Mouse (Mus musculus) c-Kit-positive CD71-positive TER-119-negative erythroid progenitor cells, embryonic 14.5 days (primary cell): ENCODE data around the gene 4933430I17Rik.
A peak's percentile ranks its signal among the peaks of the same experiment; 100 is the strongest.
"Not testable (repeated sequence)": the region's sequence is repeated elsewhere in the genome, so short reads cannot be mapped to it uniquely, and the experiment has no call there.

ENCODE experiments used
- DNase-seq: peaks from one replicate; pipeline ENCODE4 v3.0.0-alpha.2; 2013; ENCODE audit warnings: low read depth

Gene 4933430I17Rik

DNA sequence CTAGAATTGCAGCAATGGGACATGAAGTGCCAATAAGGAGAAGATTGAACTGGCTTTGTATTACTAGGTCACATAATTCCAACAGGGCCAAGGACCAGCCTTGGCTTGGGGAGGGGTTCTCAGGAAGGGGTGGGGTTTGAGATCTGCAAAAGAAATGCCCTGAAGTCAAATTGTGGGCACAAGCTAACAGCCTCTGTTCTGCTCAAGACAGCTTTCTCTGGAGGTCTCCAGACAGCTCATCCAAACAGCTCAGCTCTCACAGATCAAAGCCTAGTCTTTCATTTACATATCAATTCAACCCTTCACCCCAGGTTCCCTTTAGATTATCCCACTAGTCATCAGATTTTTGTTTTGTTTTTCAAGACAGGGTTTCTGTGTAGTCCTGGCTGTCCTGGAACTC is 19.6 kb downstream of the 4933430I17Rik start:
- DNase-seq: no peak

DNA sequence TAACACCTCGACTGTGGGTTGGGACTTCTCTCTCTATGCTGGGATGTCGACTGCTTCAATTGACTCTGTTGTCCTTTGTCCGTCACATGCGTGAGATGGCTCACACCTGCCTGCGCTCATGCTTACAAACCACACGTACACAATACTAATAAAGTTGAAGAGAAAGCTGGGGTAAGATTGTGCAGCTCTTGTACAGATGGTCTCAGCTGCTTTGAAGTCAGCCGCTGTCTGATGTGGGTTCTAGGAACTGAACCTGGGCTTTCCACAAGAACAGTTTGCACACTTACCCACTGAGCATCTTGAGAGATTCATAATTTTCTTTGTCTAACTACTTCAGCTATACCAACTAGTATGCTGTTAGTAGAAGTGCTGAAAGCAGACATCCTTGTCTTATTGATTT is 26.8 kb downstream of the 4933430I17Rik start:
- no peak for DNase-seq

DNA sequence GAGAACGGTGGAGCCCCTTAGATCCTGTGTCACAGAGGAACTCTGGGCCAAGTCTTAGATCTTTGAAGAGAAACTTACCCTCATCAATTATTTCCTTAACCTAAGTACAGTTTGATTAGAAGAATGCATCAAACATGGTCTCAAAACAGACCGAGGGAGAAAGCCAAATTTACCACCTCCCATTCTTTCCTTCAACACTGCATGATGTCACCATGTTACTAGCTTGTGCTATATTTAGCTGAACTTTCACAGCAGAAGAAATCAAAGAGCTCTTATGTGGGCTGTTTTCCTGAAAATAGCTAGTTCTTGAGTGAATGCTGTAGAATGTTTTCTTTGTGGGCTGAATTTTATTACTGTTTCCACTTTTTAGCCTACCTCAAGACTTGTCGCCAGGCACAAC is 32.3 kb downstream of the 4933430I17Rik start:
- DNase-seq: no peak

DNA sequence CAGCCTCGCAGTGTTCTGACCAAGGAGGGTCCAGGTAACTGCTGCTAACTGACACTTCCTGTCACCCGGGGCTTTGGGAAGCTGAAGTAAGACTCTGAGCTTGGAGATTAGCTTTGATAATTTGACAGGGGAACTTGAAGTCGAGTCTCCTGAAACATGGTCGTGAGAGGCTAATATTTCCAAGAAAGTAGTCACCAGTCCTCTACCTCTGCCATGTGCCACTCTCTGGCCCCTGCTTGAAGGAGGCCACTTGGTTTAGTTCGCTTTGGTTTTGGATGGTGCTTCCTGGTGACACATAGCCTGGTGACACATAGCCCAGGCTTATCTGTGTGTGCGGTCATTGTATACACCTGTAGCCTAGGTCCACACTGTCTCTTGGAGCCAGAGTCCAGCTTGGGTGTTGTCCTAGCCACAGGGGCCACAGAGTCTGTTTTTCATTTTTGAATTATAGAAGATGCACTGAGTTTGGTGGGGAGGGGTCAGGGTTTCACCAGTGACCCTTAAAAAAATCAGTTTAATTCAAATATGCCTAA is 34.7 kb downstream of the 4933430I17Rik start, which contains the start of gene Rgs3:
TSS of gene Rgs3 (plus strand) at position 51 of the 533 bp plus-strand sequence.
- no peak for DNase-seq

DNA sequence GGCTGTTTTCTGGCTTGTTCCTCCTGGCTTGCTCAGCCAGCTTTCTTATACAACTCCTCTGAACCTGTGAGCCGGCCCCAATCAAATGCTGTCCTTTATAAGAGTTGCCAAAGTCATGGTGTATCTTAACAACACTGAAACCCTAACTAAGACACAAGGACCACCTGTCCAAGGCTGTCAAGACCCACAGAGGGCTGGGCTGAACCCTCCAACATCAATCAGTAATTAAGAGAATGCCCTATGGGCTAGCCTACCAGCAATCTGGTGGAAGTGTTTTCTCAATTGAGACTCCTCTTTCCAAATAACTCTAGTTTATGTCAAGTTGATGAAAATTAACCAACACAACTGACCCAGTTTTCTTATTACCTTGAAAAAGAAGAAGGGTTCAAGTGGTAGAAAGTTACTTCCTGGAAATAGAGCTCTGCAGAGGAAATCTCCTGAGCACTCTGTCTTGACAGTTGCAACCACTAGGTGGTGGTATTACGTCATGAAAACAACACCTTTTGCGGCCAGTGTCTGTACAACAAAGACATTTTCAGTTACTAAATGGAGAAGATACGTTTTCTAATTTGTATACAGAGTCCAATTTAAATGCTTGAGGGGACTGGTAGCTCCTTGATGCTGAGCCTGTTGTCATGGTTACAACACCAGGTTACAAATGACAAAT is 35.9 kb downstream of the 4933430I17Rik start:
- peak; percentile 64 for DNase-seq

DNA sequence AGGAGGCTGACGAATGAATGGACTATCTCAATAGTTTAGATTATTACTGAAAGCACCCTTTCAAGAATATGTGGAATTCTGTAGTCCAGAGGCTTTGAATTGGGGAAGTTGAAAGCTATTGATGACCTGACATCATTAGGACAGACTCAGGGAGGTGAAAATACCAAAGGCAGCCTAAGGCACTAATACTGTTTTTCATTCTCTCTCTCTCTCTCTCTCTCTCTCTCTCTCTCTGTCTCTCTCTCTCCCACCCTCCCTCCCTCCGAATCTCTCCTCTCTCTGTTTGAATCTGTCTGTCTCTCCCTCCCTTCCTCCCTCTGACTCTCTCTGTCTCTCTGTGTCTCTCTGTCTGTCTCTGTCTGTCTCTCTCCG is 36.4 kb downstream of the 4933430I17Rik start:
- no peak for DNase-seq

DNA sequence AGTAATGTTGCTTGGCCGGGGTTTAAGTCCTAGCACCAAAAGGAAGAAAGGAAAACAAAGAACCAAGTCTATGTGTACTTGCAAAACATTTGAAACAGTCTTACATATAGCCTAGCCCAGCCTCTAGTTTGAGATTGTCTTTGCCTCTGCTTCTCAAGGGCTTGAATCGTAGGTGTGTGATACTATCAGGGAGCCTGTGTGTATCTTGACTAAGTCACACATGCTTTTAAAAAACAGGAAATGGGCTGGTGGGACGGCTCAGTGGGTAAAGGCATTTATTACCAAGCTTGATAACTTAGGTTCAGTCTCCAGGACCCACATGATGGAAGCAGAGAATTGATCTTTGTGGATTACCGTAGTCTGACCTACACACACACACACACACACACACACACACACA is 36.8 kb downstream of the 4933430I17Rik start:
- DNase-seq: no peak

DNA sequence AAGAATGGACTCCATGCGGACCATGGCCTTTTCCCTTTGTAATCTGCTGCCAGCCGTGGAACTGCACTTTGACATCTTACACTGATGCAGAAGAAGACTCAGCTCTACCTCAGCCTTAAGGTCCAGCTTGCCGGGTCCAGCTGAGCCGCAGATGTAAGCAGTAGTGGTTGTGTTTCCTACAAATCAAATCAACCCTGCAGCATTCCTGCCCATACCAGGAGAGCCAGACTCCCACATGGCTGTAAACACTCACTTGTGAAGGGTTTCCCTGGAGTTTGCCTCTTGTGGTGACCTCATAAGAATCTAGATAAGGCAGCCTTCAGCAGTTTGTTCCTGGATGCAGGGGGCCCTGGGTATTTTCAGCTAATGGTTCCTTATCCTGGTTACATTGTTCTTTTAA is 41.4 kb downstream of the 4933430I17Rik start:
- no peak for DNase-seq

DNA sequence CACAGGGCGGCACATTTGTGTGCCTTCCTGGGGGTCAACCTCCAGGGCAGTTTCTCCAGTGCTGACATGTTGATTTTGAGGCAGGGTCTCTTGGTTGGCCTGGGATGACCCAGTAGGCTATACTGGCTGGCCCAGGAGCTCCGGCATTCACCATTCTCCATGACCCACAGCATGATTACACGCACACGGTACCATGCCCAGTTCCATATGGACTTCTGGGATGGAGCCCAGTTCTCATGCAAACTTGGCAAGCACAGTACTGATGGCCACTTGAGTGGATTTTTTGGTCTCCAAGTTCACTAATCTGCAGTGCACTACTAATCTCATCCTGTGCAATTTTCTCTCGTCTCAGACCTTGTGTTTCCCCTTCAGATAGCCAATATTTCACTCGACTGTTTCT is 42.5 kb downstream of the 4933430I17Rik start:
- no peak for DNase-seq

DNA sequence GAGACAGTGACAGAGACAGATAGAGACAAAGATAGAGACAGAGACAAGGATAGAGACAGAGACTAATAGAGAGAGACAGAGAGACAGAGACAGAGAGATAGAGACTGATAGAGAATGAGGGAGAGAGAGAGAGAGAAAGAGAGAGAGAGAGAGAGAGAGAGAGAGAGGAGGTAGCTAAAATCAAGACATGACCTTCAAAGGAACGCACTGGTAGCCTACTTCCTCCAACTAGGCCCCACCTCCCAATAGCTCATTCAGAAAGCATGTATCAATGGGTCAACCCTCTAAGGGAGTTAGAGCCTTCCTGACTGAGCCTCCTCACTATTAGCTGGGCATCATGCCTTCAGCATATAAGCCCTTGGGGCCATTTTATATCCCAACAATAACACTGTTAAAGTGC is 43.2 kb downstream of the 4933430I17Rik start:
- DNase-seq: no peak

DNA sequence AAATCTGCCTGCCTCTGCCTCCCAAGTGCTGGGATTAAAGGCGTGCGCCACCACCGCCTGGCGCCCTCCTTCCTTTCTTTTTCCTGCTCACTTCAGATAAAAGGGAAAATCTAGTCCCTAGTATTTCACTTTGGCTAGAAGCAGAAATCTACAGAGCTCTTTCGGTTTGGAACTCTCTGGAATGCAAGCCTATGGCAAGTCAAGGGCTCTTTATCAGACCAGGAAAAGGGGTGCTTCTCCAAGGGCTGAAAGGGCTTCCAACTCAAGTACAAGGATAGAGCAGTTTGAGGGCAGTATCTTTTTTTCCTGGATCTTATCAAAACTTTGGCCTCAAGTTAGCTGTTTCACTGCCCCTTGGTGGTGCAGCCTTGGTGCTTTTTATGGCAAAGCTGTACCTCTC is 44.4 kb downstream of the 4933430I17Rik start:
- no peak for DNase-seq

DNA sequence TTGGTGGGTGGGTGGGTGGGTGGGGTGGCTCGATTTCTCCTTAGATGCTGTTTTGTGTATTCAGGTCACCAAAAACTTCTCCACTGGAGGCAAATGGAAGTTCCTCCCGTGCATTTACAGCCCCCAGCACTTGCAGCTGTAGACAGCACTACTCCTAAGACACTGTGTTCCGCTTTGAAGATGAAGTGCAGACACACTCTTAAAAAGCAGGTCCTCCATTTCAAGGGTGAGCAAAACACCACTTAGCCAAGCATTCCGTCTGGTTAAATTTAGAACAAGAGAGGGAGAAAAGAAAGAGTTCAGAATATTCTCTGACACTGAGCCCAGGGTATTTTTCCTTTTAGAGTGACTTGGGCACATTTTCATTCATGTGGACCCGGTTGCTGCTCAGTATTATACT is 44.9 kb downstream of the 4933430I17Rik start:
- no peak for DNase-seq

DNA sequence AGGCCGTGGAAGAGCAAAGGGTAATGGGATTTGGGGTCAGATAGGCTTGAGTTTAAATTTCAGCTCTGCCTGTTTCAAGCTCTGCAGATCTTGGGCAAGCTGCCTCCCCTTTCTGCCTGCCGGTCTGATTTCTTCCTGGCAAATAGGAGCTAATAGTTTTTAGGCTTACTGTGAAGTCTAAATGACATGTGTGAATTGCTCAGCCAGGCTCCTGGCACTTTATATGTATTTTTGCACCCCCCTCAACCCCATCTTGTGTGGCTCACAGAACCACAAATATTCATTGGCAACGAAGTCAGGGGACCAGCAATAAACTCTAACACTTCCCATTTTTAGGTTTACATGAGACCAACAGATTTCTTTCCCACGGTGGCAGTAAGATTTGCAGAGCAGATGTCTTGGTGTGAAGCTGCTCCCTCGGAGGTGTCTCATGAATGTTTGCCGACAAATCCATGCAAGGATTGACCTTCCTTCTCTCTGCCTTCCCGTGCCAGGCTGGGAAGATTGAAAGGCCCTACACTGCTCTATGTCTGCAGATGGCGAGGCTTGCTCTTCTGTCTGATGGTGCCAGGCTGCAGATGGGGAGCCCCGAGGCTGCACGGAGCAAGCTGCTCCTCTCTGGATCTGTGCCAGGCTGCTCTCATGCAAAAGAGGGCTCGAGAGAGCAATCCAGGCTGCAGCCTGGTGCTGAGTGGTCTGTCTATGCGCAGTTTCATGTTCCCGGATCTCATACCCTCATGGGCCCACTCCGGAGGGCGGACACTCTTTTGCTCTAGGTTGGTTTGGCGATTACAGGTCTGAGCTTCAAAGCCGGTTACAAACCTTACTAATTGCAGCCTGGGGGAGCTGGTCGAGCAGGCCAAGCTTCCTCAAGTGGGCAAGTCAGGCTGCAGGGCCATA is 57.4 kb downstream of the 4933430I17Rik start:
- DNase-seq: no peak

DNA sequence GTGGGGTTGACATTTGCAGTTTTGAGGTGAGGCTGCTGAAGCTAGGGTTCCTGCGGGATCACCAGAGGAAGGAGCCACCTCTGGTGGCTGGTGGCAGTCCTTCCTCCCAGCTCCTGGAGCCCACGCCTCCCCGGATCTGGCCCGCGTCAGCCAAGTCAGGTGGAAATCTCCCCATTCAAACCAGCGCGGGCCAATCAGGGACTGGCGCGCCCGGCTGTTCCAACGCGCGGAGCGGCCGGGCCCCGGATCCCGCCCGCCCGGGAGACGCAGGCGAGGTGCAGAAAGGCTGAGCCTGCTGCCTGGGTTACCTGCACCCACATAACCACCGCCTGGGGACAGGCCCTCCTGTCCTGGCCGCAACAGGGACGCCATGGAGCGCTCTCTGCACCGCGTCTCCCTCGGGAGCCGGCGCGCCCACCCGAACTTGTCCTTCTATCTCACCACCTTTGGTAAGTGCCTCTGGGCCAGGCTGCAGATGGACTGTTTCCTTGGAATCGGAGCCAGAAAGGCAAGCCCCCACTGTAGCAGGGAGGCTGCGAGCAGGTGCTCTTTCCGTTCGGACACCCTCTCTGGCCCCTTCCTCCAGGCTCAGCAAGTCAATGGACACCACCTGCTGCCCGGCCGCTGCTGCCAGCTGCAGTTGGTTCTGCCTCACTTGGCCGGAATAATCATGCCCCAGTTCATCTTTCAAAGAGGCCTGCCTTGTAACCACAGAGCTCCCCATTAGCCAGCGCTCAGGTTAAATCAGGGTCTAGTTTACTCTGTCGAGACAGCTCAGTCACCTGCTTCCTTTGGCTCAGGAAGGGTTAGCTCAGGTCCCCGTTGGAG is 58.3 kb downstream of the 4933430I17Rik start:
- DNase-seq: no peak

DNA sequence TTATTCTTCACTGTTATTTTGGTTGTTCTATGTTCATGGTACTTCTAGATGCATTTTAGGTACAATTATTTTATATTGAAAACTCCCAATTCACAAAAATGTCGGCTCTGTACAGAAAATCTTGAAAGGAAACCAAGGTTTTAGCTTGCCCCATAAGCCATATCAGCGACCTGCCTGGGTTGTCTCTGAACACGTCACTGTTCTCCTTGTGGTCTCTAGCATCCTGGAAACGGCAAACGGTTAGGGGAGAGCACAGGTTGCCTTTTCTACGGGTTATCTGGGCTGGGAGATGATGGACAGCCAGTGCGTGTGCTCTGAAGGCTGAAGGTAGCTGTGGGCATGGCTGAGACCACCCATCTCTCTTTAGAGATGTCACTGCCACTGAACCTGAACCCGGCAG is 61.9 kb downstream of the 4933430I17Rik start:
- DNase-seq: no peak

DNA sequence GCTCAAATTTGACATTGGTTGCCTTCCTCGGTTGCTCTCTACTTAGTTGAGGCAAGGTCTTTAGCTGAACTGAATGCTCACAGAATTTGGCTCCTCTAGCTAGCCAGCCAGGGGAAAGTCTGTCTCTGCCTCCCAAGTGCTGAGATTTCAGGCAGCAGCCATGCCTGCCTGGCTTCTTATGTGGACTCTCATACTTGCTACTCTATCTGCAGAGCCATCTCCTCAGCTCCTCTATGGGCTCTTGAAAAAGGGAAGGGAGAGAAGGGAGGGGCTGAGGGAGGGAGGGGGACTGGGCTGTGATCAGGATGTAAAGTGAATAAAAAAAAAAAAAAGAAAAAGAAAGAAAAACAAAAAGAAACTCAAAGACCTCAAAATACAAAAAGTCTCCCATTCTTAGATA is 65.7 kb downstream of the 4933430I17Rik start:
- no peak for DNase-seq

DNA sequence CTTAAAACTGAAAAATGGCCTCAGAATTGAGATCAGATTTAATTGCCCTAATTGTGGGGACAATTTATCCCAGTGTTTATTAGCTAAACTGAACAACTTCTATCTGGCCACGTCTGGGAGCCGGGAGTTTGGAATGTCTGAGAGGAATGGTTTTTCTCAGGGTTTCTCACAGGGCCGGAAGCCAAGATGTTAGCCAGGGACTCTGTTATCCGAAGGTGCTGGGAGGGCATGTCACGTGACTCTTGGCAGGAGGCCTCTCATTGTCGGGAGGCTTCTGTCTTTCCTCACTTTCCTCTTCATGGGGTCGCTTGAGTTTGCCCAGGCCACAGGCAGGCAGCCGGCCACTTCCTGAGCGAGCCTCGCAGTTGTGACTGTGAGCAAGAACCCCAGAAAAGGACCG is 66.2 kb downstream of the 4933430I17Rik start:
- no peak for DNase-seq

DNA sequence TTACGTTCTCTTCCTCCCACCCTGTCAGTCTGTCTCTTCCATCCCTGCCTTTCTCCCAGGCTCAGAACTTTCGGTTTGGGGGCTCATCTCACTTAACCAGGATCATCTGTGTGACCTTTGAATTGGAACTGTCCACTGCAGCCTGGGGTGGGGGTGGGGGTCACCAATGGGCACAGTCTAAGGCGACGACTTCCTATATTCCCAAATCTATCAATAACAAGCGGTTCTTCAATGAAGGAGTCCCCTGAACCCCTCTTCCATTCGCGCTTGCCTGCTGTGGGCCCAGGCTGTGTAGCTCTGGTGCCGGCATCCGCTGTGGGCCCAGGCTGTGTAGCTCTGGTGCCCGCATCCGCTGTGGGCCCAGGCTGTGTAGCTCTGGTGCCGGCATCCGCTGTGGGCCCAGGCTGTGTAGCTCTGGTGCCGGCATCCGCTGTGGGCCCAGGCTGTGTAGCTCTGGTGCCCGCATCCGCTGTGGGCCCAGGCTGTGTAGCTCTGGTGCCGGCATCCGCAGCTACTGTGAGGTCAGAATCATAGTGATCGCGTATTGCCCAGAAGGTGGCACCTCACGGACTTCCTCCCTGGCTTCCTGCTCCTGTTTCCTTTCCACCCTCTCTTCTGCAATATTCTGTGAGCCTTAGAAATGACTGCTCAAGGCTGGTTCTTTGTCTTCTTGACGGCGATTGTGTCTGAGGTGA is 68.5 kb downstream of the 4933430I17Rik start:
- DNase-seq: not testable (repeated sequence)

DNA sequence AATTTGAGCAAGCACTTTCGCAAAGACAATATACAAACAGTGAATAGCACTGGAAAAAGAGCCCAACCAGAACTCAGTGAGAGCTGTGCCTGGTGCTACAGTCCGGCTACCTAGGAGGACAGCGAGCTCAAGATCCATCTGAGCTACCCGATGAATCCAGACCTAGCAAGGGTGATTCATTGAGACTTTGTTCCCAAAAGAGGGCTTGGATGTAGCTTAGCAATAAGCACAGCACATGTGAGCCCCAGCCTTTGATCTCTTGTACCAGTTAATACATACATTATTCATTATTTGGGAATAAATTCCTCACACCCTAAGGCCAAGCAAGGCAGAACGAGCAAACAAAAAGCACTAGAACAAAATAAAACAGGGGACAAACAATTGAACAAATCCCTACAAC is 69.3 kb downstream of the 4933430I17Rik start:
- DNase-seq: no peak

DNA sequence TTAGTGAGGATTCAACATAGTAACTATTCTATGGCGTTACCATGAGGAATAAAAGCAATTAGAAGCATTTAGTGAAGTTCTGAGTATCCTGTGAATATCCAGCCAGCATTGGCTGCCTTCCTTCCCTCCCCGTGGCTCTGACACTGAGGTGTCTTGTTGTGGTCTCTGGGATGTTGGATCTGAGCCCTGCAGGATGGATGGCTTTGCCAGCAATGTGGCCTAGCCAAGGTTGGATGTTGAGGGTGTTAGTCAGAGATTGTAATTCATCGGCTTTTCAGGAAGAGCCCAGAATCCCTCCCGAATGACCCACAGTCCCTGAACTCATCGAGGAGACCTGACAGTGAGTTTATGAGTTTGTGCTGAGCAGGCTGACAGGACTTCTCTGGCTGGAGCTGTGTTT is 70.9 kb downstream of the 4933430I17Rik start:
- DNase-seq: no peak
